Mouse (Mus musculus) CH12.LX (cell line): ENCODE results near the gene Atp5j2. TPM values are rescaled to one million over a fixed set of nuclear protein-coding genes. Genes with fewer than 3 reads are reported as not detected.

Experiments used
- DNase-seq: peaks from one replicate; pipeline ENCODE4 v3.0.0-alpha.2; 2013; ENCODE audit errors: extremely low read depth
- H3K27ac ChIP-seq: 2 replicates; pipeline ENCODE4 v1.5.1; 2012; ENCODE audit warnings: low read depth, mild to moderate bottlenecking, control low read depth, moderate library complexity; ENCODE audit not compliant: insufficient read depth
- H3K27me3 ChIP-seq: replicated peaks from 2 replicates; pipeline ENCODE3; 2012; ENCODE audit warnings: inconsistent platforms
- H3K36me3 ChIP-seq, 2 experiments: replicated peaks in 1 of 2; 2 replicates each; pipeline versions ENCODE3 to v1.6.1; 2012; ENCODE audit warnings: inconsistent platforms in 1 of 2, low read length in 1 of 2, mild to moderate bottlenecking in 1 of 2, mixed read lengths in 1 of 2, moderate library complexity in 1 of 2; ENCODE audit not compliant: control insufficient read depth in 1 of 2, insufficient read depth in 1 of 2
- H3K4me1 ChIP-seq, 2 experiments: 2 replicates each; pipeline ENCODE4 v1.6.1; 2012; ENCODE audit warnings: inconsistent platforms in 1 of 2, moderate library complexity in 1 of 2; ENCODE audit not compliant: insufficient read depth in 2 of 2, control insufficient read depth in 1 of 2
- H3K4me2 ChIP-seq: 2 replicates; pipeline ENCODE4 v1.6.1; 2012; ENCODE audit warnings: low read depth, mild to moderate bottlenecking, control low read depth; ENCODE audit not compliant: poor library complexity, insufficient read depth, severe bottlenecking
- H3K4me3 ChIP-seq, 3 experiments: fragments of 150-350 bp in 1 of 3; sonication (generic) in 1 of 3; replicated peaks in 1 of 3; 2 replicates each; pipeline versions ENCODE3 to v1.5.1; 2011 to 2012; ENCODE audit warnings: low read depth in 2 of 3, low read length in 2 of 3, mild to moderate bottlenecking in 2 of 3, moderate library complexity in 2 of 3, control low read depth in 1 of 3, improper control_type of control experiment in 1 of 3, inconsistent platforms in 1 of 3, mixed read lengths in 1 of 3; ENCODE audit not compliant: poor library complexity in 1 of 3
- H3K79me2 ChIP-seq: replicated peaks from 2 replicates; pipeline ENCODE4 v1.6.1; 2012; ENCODE audit warnings: mild to moderate bottlenecking, moderate library complexity; ENCODE audit not compliant: control insufficient read depth, poor library complexity, insufficient read depth, severe bottlenecking; ENCODE audit errors: extremely low read depth
- H3K9ac ChIP-seq: 2 replicates; pipeline ENCODE4 v1.6.1; 2012; ENCODE audit warnings: low read depth, mild to moderate bottlenecking, control low read depth, moderate library complexity; ENCODE audit not compliant: insufficient read depth
- H3K9me3 ChIP-seq: replicated peaks from 2 replicates; pipeline ENCODE3; 2012; ENCODE audit warnings: low read length, inconsistent platforms, mixed read lengths
- BHLHE40 ChIP-seq: IDR thresholded peaks from 2 replicates; pipeline ENCODE4 v1.6.1; 2011; ENCODE audit warnings: mild to moderate bottlenecking, low read depth, low read length, improper control_type of control experiment
- CTCF ChIP-seq, 2 experiments: IDR thresholded peaks in 1 of 2; conservative IDR thresholded peaks in 1 of 2; 2 replicates each; pipeline ENCODE4 v1.5.1; 2011 to 2012; ENCODE audit warnings: low read depth in 2 of 2, low read length in 2 of 2, improper control_type of control experiment in 1 of 2, inconsistent platforms in 1 of 2, mild to moderate bottlenecking in 1 of 2, moderate library complexity in 1 of 2
- EP300 ChIP-seq: IDR thresholded peaks from 2 replicates; pipeline ENCODE4 v1.6.1; 2011; ENCODE audit warnings: low read length, improper control_type of control experiment
- ETS1 ChIP-seq: conservative IDR thresholded peaks from 2 replicates; pipeline ENCODE4 v1.6.1; 2012; ENCODE audit warnings: low read depth, mild to moderate bottlenecking, inconsistent platforms, low read length, improper control_type of control experiment, moderate library complexity
- GABPA ChIP-seq: IDR thresholded peaks from 2 replicates; pipeline ENCODE4 v1.6.1; 2012; ENCODE audit warnings: low read depth, low read length, improper control_type of control experiment, inconsistent platforms; ENCODE audit not compliant: insufficient replicate concordance
- HCFC1 ChIP-seq: IDR thresholded peaks from 2 replicates; pipeline ENCODE4 v1.6.1; 2012; ENCODE audit warnings: low read depth, mild to moderate bottlenecking, inconsistent platforms, low read length, improper control_type of control experiment
- IRF4 ChIP-seq: IDR thresholded peaks from 2 replicates; pipeline ENCODE4 v1.6.1; 2014; ENCODE audit warnings: low read depth, mild to moderate bottlenecking, inconsistent platforms, low read length, improper control_type of control experiment
- JUN ChIP-seq: IDR thresholded peaks from 2 replicates; pipeline ENCODE4 v1.6.1; 2011; ENCODE audit warnings: low read depth, mild to moderate bottlenecking, low read length, improper control_type of control experiment, moderate library complexity; ENCODE audit not compliant: insufficient read depth
- JUND ChIP-seq: conservative IDR thresholded peaks from 2 replicates; pipeline ENCODE4 v1.6.1; 2011; ENCODE audit warnings: low read depth, low read length, improper control_type of control experiment
- KAT2A ChIP-seq: IDR thresholded peaks from 2 replicates; pipeline ENCODE4 v1.6.1; 2012; ENCODE audit warnings: low read length, improper control_type of control experiment, inconsistent platforms; ENCODE audit not compliant: insufficient replicate concordance
- MAZ ChIP-seq: IDR thresholded peaks from 2 replicates; pipeline ENCODE4 v1.6.1; 2012; ENCODE audit warnings: low read depth, mild to moderate bottlenecking, inconsistent platforms, low read length, improper control_type of control experiment, moderate library complexity
- MEF2A ChIP-seq: IDR thresholded peaks from 2 replicates; pipeline ENCODE4 v1.6.1; 2014; ENCODE audit warnings: low read depth, mild to moderate bottlenecking, inconsistent platforms, low read length, improper control_type of control experiment, borderline replicate concordance
- MXI1 ChIP-seq: IDR thresholded peaks from 2 replicates; pipeline ENCODE4 v1.6.1; 2011; ENCODE audit warnings: mild to moderate bottlenecking, low read depth, low read length, improper control_type of control experiment
- MYC ChIP-seq: IDR thresholded peaks from 2 replicates; pipeline ENCODE4 v1.6.1; 2011; ENCODE audit warnings: low read depth, mild to moderate bottlenecking, improper control_type of control experiment, low read length
- NELFE ChIP-seq: IDR thresholded peaks from 2 replicates; pipeline ENCODE4 v1.6.1; 2011; ENCODE audit warnings: low read depth, low read length, improper control_type of control experiment
- NRF1 ChIP-seq: IDR thresholded peaks from 2 replicates; pipeline ENCODE4 v1.6.1; 2014; ENCODE audit warnings: low read depth, mild to moderate bottlenecking, inconsistent platforms, low read length, improper control_type of control experiment, moderate library complexity
- POLR2A ChIP-seq: IDR thresholded peaks from 2 replicates; pipeline ENCODE4 v1.6.1; 2011; ENCODE audit warnings: low read depth, mild to moderate bottlenecking, improper control_type of control experiment, low read length
- RAD21 ChIP-seq: IDR thresholded peaks from 2 replicates; pipeline ENCODE4 v1.6.1; 2011; ENCODE audit warnings: low read depth, mild to moderate bottlenecking, low read length, improper control_type of control experiment, moderate library complexity
- RCOR1 ChIP-seq: conservative IDR thresholded peaks from 2 replicates; pipeline ENCODE4 v1.6.1; 2012; ENCODE audit warnings: low read depth, mild to moderate bottlenecking, inconsistent platforms, low read length, improper control_type of control experiment
- TCF12 ChIP-seq: IDR thresholded peaks from 2 replicates; pipeline ENCODE4 v1.6.1; 2014; ENCODE audit warnings: low read depth, mild to moderate bottlenecking, inconsistent platforms, low read length, improper control_type of control experiment
- ZC3H11A ChIP-seq: IDR thresholded peaks from 2 replicates; pipeline ENCODE4 v1.6.1; 2012; ENCODE audit warnings: low read depth, mild to moderate bottlenecking, inconsistent platforms, low read length, improper control_type of control experiment
- dilution Hi-C: fragments of 300-500 bp; cut with MboI; formaldehyde crosslinking; loops from 2 replicates; pipeline ENCODE4 v1.14.3; 2020; ENCODE audit warnings: low sequenced_read_pairs; ENCODE audit not compliant: extremely low pct_unique_long_range_greater_than_20kb, extremely low pct_ligation_motif_present
- in situ Hi-C: fragments of 300-500 bp; cut with MboI; formaldehyde crosslinking; loops from 3 replicates; pipeline ENCODE4 v1.14.3; 2019; ENCODE audit warnings: low sequenced_read_pairs, low pct_ligation_motif_present, low pct_unique_long_range_greater_than_20kb, mixed read lengths
- polyA plus RNA-seq: library from polyadenylated mRNA; unstranded; fragments of >175 nt; gene quantifications from 2 replicates; pipeline ENCODE4 v1.2.1, GENCODE M21; 2012; ENCODE audit warnings: low read depth; ENCODE audit not compliant: insufficient read length
- total RNA-seq, 2 experiments: library from RNA; depleted of rRNA; stranded (reverse); fragments of 300-350 nt in 1 of 2; fragments of >200 nt in 1 of 2; gene quantifications; 2 replicates each; pipeline ENCODE4 v1.2.3; 2012 to 2014

Gene Atp5j2
- total and polyA plus RNA-seq, 3 experiments: 202 to 440 (median 327) TPM

DNA sequence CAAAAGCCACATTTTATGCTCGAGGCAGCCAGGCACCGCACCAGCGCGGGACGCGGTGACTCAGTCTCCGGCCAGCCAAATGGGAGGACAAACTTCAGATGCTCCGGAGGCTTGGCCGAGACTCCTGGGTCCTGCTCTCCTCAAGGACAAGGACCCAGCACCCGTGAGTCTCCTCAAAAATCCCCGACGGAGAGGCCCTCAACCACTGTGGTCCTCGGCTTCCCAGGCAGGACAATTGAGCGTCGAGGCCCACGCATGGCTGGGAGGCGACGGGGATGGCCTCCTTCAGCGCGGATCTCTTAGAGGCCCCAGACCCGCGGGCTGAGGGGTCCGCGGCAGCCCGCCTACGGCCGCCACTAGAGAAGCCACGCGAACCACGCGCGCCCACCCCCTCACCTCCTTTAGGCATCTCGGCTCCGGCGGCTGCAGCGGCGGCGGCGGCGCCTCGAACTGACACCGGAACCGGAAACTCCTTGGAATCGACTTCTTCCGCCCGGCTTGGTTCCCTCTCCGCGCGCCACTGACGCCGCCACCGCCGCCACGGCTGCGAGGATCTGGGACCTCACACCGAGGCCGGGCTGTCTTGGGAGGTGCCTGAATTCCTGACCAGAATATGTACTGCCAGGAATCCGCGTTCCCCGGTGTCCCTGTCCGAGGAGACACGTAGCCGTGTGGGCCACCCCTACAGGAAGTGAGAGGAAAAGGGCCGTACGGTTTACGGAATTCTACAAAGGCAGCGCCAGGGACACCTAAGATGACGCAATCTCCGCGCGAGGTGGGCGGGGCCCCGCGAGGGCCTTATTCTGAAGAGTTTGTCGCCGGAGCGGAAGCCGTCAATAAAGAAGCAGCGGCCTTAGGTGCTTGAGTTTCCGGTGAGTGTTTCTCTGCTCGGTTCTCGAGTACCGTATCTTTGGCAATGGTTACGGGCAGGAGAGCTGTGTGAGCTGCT is 52.0 kb downstream of the Atp5j2 start, which contains the start of the genes Pdap1 and Bud31 (continued):
- no peak for TF ChIP-seq GABPA
- TF ChIP-seq RCOR1: peak; percentile 51; the same call in 1 of the 2 replicates
- peak in 1 of 2 experiments; percentile 43; a peak in 2 of 4 replicates for TF ChIP-seq CTCF (conservative IDR thresholded peaks at IDR 0.05 in 1 of 2, IDR thresholded peaks at IDR 0.05 in 1 of 2; ENCODE audit: low read depth in 2 of 2, low read length in 2 of 2)
- TF ChIP-seq TCF12: peak; percentile 97
- no peak for TF ChIP-seq EP300
- TF ChIP-seq POLR2A: peak; percentile 92
- TF ChIP-seq MEF2A: peak; percentile 84; the same call in 1 of the 2 replicates
- peak; percentile 93 for TF ChIP-seq JUND
- TF ChIP-seq MYC: peak; percentile 83
- peak; percentile 43 for TF ChIP-seq NRF1

- peaks cover 10 to 42% of the 10 kb centered on the region in 2 experiments; a peak in 2 of 4 replicates for H3K4me1 ChIP-seq
- in situ Hi-C loops: no loop called here
- TF ChIP-seq GABPA: no peak
- TF ChIP-seq MAZ: no peak
- TF ChIP-seq JUN: no peak
- TF ChIP-seq BHLHE40: no peak
- TF ChIP-seq NELFE: no peak
- no peak for TF ChIP-seq KAT2A
- no peak for TF ChIP-seq POLR2A
- TF ChIP-seq RAD21: no peak
- TF ChIP-seq MXI1: no peak; the same call in 1 of the 2 replicates
- TF ChIP-seq ETS1: no peak
- TF ChIP-seq IRF4: no peak
- TF ChIP-seq ZC3H11A: no peak
- no peak for TF ChIP-seq EP300
- no peak for TF ChIP-seq MYC
- TF ChIP-seq TCF12: no peak
- no peak for TF ChIP-seq HCFC1
- no peak for TF ChIP-seq MEF2A
- TF ChIP-seq, all 38 proteins: peak for 0
- H3K9me3 ChIP-seq: no peaks in the 10 kb centered on the region
- H3K4me3 ChIP-seq: peak overlapping the region; percentile 71 to 93 (median 86)
- H3K27ac ChIP-seq: no peak overlapping the region
- dilution Hi-C loops: no loop called here
- H3K9ac ChIP-seq: peak overlapping the region; percentile 59
- H3K4me2 ChIP-seq: peak overlapping the region; percentile 88
- peaks cover 48 to 68% of the 10 kb centered on the region in 2 experiments for H3K36me3 ChIP-seq
- no peak for DNase-seq
- no peaks in the 10 kb centered on the region for H3K27me3 ChIP-seq
- H3K79me2 ChIP-seq: peaks cover 74% of the 10 kb centered on the region
These were observed 53.0 kb downstream of the Atp5j2 start for GRCm38 (mm10) chr5:145138836-145139235.

Other genes with a start within 250 kb of the Atp5j2 start
- gene Smurf1, start 226.2 kb downstream of the Atp5j2 start, total RNA-seq (2012; rRNA removed): 4.1 and 4.3 TPM in 2 replicates
- 2.9 and 3.1 TPM in 2 replicates for gene Smurf1, start 226.2 kb downstream of the Atp5j2 start, total RNA-seq (2014; rRNA removed)
- 6.6 and 7.2 TPM in 2 replicates for gene Smurf1, start 226.2 kb downstream of the Atp5j2 start, polyA plus RNA-seq
- gene Gm4871, start 159.3 kb downstream of the Atp5j2 start, total RNA-seq (2012; rRNA removed): not detected in 2 replicates
- gene Gm4871, start 159.3 kb downstream of the Atp5j2 start, total RNA-seq (2014; rRNA removed): not detected in 2 replicates
- gene Gm4871, start 159.3 kb downstream of the Atp5j2 start, polyA plus RNA-seq: not detected in 2 replicates
- gene 1700018F24Rik, start 149.1 kb downstream of the Atp5j2 start, total RNA-seq (2012; rRNA removed): not detected in 2 replicates
- not detected in 2 replicates for gene 1700018F24Rik, start 149.1 kb downstream of the Atp5j2 start, total RNA-seq (2014; rRNA removed)
- not detected in 2 replicates for gene 1700018F24Rik, start 149.1 kb downstream of the Atp5j2 start, polyA plus RNA-seq
- gene Arpc1a, start 108.2 kb downstream of the Atp5j2 start, total RNA-seq (2012; rRNA removed): 57.5 and 59.2 TPM in 2 replicates
- gene Arpc1a, start 108.2 kb downstream of the Atp5j2 start, total RNA-seq (2014; rRNA removed): 56.5 and 59.5 TPM in 2 replicates
- 68.9 and 83.2 TPM in 2 replicates for gene Arpc1a, start 108.2 kb downstream of the Atp5j2 start, polyA plus RNA-seq
- not detected in 2 replicates for gene Kpna7, start 108.0 kb downstream of the Atp5j2 start, total RNA-seq (2012; rRNA removed)
- gene Kpna7, start 108.0 kb downstream of the Atp5j2 start, total RNA-seq (2014; rRNA removed): not detected in 2 replicates
- gene Kpna7, start 108.0 kb downstream of the Atp5j2 start, polyA plus RNA-seq: 0.26 TPM in 1 of 2 replicates, not detected in the other
- gene Arpc1b, start 77.8 kb downstream of the Atp5j2 start, total RNA-seq (2012; rRNA removed): 516 and 548 TPM in 2 replicates
- gene Arpc1b, start 77.8 kb downstream of the Atp5j2 start, total RNA-seq (2014; rRNA removed): 317 and 330 TPM in 2 replicates
- 441 and 472 TPM in 2 replicates for gene Arpc1b, start 77.8 kb downstream of the Atp5j2 start, polyA plus RNA-seq
- 86.7 and 102 TPM in 2 replicates for gene Pdap1, start 51.8 kb downstream of the Atp5j2 start, total RNA-seq (2012; rRNA removed)
- 58.9 and 64.5 TPM in 2 replicates for gene Pdap1, start 51.8 kb downstream of the Atp5j2 start, total RNA-seq (2014; rRNA removed)
- 267 and 280 TPM in 2 replicates for gene Pdap1, start 51.8 kb downstream of the Atp5j2 start, polyA plus RNA-seq
- 155 and 209 TPM in 2 replicates for gene Bud31, start 51.7 kb downstream of the Atp5j2 start, total RNA-seq (2012; rRNA removed)
- gene Bud31, start 51.7 kb downstream of the Atp5j2 start, total RNA-seq (2014; rRNA removed): 282 and 342 TPM in 2 replicates
- gene Bud31, start 51.7 kb downstream of the Atp5j2 start, polyA plus RNA-seq: 211 and 249 TPM in 2 replicates
- 13.9 and 15.3 TPM in 2 replicates for gene Ptcd1, start 25.0 kb downstream of the Atp5j2 start, total RNA-seq (2012; rRNA removed)
- 10.6 and 11.4 TPM in 2 replicates for gene Ptcd1, start 25.0 kb downstream of the Atp5j2 start, total RNA-seq (2014; rRNA removed)
- gene Ptcd1, start 25.0 kb downstream of the Atp5j2 start, polyA plus RNA-seq: 11.7 and 12.3 TPM in 2 replicates
- 59.2 and 68.4 TPM in 2 replicates for gene Cpsf4, start 24.8 kb downstream of the Atp5j2 start, total RNA-seq (2012; rRNA removed)
- gene Cpsf4, start 24.8 kb downstream of the Atp5j2 start, total RNA-seq (2014; rRNA removed): 70.7 and 75.2 TPM in 2 replicates
- 54.6 and 56.3 TPM in 2 replicates for gene Cpsf4, start 24.8 kb downstream of the Atp5j2 start, polyA plus RNA-seq
- gene Zkscan14, start 9.8 kb upstream of the Atp5j2 start, total RNA-seq (2012; rRNA removed): 11.5 and 12.1 TPM in 2 replicates
- gene Zkscan14, start 9.8 kb upstream of the Atp5j2 start, total RNA-seq (2014; rRNA removed): 10.7 and 12.8 TPM in 2 replicates
- gene Zkscan14, start 9.8 kb upstream of the Atp5j2 start, polyA plus RNA-seq: 10.1 and 10.5 TPM in 2 replicates
- 5.6 and 6.2 TPM in 2 replicates for gene Zkscan5, start 12.5 kb upstream of the Atp5j2 start, total RNA-seq (2012; rRNA removed)
- 4.7 and 5.0 TPM in 2 replicates for gene Zkscan5, start 12.5 kb upstream of the Atp5j2 start, total RNA-seq (2014; rRNA removed)
- gene Zkscan5, start 12.5 kb upstream of the Atp5j2 start, polyA plus RNA-seq: 4.4 and 5.3 TPM in 2 replicates
- gene Zfp655, start 39.7 kb upstream of the Atp5j2 start, total RNA-seq (2012; rRNA removed): 18.2 and 20.7 TPM in 2 replicates
- gene Zfp655, start 39.7 kb upstream of the Atp5j2 start, total RNA-seq (2014; rRNA removed): 21.9 and 24.6 TPM in 2 replicates
- 18.1 and 18.5 TPM in 2 replicates for gene Zfp655, start 39.7 kb upstream of the Atp5j2 start, polyA plus RNA-seq
- gene Zscan25, start 88.4 kb upstream of the Atp5j2 start, total RNA-seq (2012; rRNA removed): 12.2 and 13.5 TPM in 2 replicates
- gene Zscan25, start 88.4 kb upstream of the Atp5j2 start, total RNA-seq (2014; rRNA removed): 9.8 and 11.8 TPM in 2 replicates
- 19.5 and 20.1 TPM in 2 replicates for gene Zscan25, start 88.4 kb upstream of the Atp5j2 start, polyA plus RNA-seq
- not detected in 2 replicates for gene Cyp3a57, start 153.2 kb upstream of the Atp5j2 start, total RNA-seq (2012; rRNA removed)
- not detected in 2 replicates for gene Cyp3a57, start 153.2 kb upstream of the Atp5j2 start, total RNA-seq (2014; rRNA removed)
- not detected in 2 replicates for gene Cyp3a57, start 153.2 kb upstream of the Atp5j2 start, polyA plus RNA-seq